Mouse (Mus musculus): ENCODE results near the gene Fos. TPM values are rescaled to one million over a fixed set of nuclear protein-coding genes. Genes with fewer than 3 reads are reported as not detected.

The Fos gene
- total RNA-seq, 1 experiment = 10.3 TPM

- TF ChIP-seq CHD2 (IDR thresholded peaks at IDR 0.05; ENCODE audit: low read depth, low read length) = no peak
- TF ChIP-seq HCFC1 (IDR thresholded peaks at IDR 0.05; ENCODE audit: borderline replicate concordance, insufficient read depth, low read length) = no peak
- no peak for TF ChIP-seq ZC3H11A (IDR thresholded peaks at IDR 0.05; ENCODE audit: borderline replicate concordance, low read depth, low read length)
- no peak for TF ChIP-seq ZNF384 (IDR thresholded peaks at IDR 0.05; ENCODE audit: low read depth, low read length)
- no peak for TF ChIP-seq MAFK (IDR thresholded peaks at IDR 0.05; ENCODE audit: insufficient read depth, low read depth, low read length)
- no peak overlapping the region for H3K9ac ChIP-seq (ENCODE audit: insufficient read depth, low read depth, low read length, poor library complexity, severe bottlenecking)
- no peaks in the 10 kb centered on the region for H3K36me3 ChIP-seq (ENCODE audit: control insufficient read depth, insufficient read depth, low read length, poor library complexity, severe bottlenecking)
- no peaks in the 10 kb centered on the region for H3K9me3 ChIP-seq (ENCODE audit: control insufficient read depth, insufficient read depth, low read depth, low read length)
- H3K4me3 ChIP-seq (ENCODE audit: insufficient read depth in 1 of 2, low read depth in 1 of 2, low read length in 2 of 2, poor library complexity in 1 of 2, severe bottlenecking in 1 of 2) = no peak overlapping the region
- in situ Hi-C loops (cut with MboI; ENCODE audit: low sequenced_read_pairs in 2 of 2, unreplicated experiment in 2 of 2) = no loop called here
- peaks cover 7 to 18% of the 10 kb centered on the region in 2 experiments for H3K4me1 ChIP-seq (ENCODE audit: control insufficient read depth in 2 of 2, insufficient read depth in 2 of 2, low read length in 2 of 2, poor library complexity in 1 of 2)
- no peak for DNase-seq (ENCODE audit: low read depth, low spot score)
- no peak overlapping the region for H3K27ac ChIP-seq (ENCODE audit: insufficient read depth, low read depth, low read length, poor library complexity, severe bottlenecking)
These were observed 43.7 kb upstream of the Fos start for GRCm38 (mm10) chr12:85429999-85430398.

GRCm38 (mm10) chr12:85430434-85430833 is 43.3 kb upstream of the Fos start:
- Histone ChIP-seq H3K4me3 (ENCODE audit: insufficient read depth in 1 of 2, low read depth in 1 of 2, low read length in 2 of 2, poor library complexity in 1 of 2, severe bottlenecking in 1 of 2) (no peak overlapping the region), H3K36me3 (ENCODE audit: control insufficient read depth, insufficient read depth, low read length, poor library complexity, severe bottlenecking) (no peaks in the 10 kb centered on the region), H3K27ac (ENCODE audit: insufficient read depth, low read depth, low read length, poor library complexity, severe bottlenecking) (no peak overlapping the region), H3K4me1 (ENCODE audit: control insufficient read depth in 2 of 2, insufficient read depth in 2 of 2, low read length in 2 of 2, poor library complexity in 1 of 2) (peaks cover 7 to 18% of the 10 kb centered on the region in 2 experiments), H3K9ac (ENCODE audit: insufficient read depth, low read depth, low read length, poor library complexity, severe bottlenecking) (no peak overlapping the region), H3K9me3 (ENCODE audit: control insufficient read depth, insufficient read depth, low read depth, low read length) (no peaks in the 10 kb centered on the region)
- DNase-seq (ENCODE audit: low read depth, low spot score) = no peak
- in situ Hi-C loops (cut with MboI; ENCODE audit: low sequenced_read_pairs in 2 of 2, unreplicated experiment in 2 of 2) = no loop called here
- TF ChIP-seq MAFK (IDR thresholded peaks at IDR 0.05; ENCODE audit: insufficient read depth, low read depth, low read length) = no peak
- TF ChIP-seq ZNF384 (IDR thresholded peaks at IDR 0.05; ENCODE audit: low read depth, low read length) = peak; percentile 77; the same call in 1 of the 2 replicates
- TF ChIP-seq ZC3H11A (IDR thresholded peaks at IDR 0.05; ENCODE audit: borderline replicate concordance, low read depth, low read length) = no peak
- TF ChIP-seq HCFC1 (IDR thresholded peaks at IDR 0.05; ENCODE audit: borderline replicate concordance, insufficient read depth, low read length) = no peak

GRCm38 (mm10) chr12:85433850-85434249 is 39.8 kb upstream of the Fos start:
- Histone ChIP-seq H3K4me1 (ENCODE audit: control insufficient read depth in 2 of 2, insufficient read depth in 2 of 2, low read length in 2 of 2, poor library complexity in 1 of 2) (peaks cover 7 to 11% of the 10 kb centered on the region in 2 experiments), H3K27ac (ENCODE audit: insufficient read depth, low read depth, low read length, poor library complexity, severe bottlenecking) (no peak overlapping the region), H3K36me3 (ENCODE audit: control insufficient read depth, insufficient read depth, low read length, poor library complexity, severe bottlenecking) (no peaks in the 10 kb centered on the region), H3K4me3 (ENCODE audit: insufficient read depth in 1 of 2, low read depth in 1 of 2, low read length in 2 of 2, poor library complexity in 1 of 2, severe bottlenecking in 1 of 2) (no peak overlapping the region), H3K9me3 (ENCODE audit: control insufficient read depth, insufficient read depth, low read depth, low read length) (no peaks in the 10 kb centered on the region), H3K9ac (ENCODE audit: insufficient read depth, low read depth, low read length, poor library complexity, severe bottlenecking) (no peak overlapping the region)
- TF ChIP-seq CHD2 (IDR thresholded peaks at IDR 0.05; ENCODE audit: low read depth, low read length) (no peak), ZNF384 (IDR thresholded peaks at IDR 0.05; ENCODE audit: low read depth, low read length) (no peak), ZC3H11A (IDR thresholded peaks at IDR 0.05; ENCODE audit: borderline replicate concordance, low read depth, low read length) (no peak), MAFK (IDR thresholded peaks at IDR 0.05; ENCODE audit: insufficient read depth, low read depth, low read length) (no peak), HCFC1 (IDR thresholded peaks at IDR 0.05; ENCODE audit: borderline replicate concordance, insufficient read depth, low read length) (no peak)
- in situ Hi-C loops (cut with MboI; ENCODE audit: low sequenced_read_pairs in 2 of 2, unreplicated experiment in 2 of 2) = no loop called here
- no peak for DNase-seq (ENCODE audit: low read depth, low spot score)

GRCm38 (mm10) chr12:85434526-85434925 is 39.2 kb upstream of the Fos start:
- H3K4me3 ChIP-seq (ENCODE audit: insufficient read depth in 1 of 2, low read depth in 1 of 2, low read length in 2 of 2, poor library complexity in 1 of 2, severe bottlenecking in 1 of 2) = no peak overlapping the region
- TF ChIP-seq HCFC1 (IDR thresholded peaks at IDR 0.05; ENCODE audit: borderline replicate concordance, insufficient read depth, low read length) (no peak), CHD2 (IDR thresholded peaks at IDR 0.05; ENCODE audit: low read depth, low read length) (no peak), MAFK (IDR thresholded peaks at IDR 0.05; ENCODE audit: insufficient read depth, low read depth, low read length) (no peak), ZC3H11A (IDR thresholded peaks at IDR 0.05; ENCODE audit: borderline replicate concordance, low read depth, low read length) (no peak), ZNF384 (IDR thresholded peaks at IDR 0.05; ENCODE audit: low read depth, low read length) (no peak)
- H3K9me3 ChIP-seq (ENCODE audit: control insufficient read depth, insufficient read depth, low read depth, low read length) = no peaks in the 10 kb centered on the region
- no peak overlapping the region for H3K27ac ChIP-seq (ENCODE audit: insufficient read depth, low read depth, low read length, poor library complexity, severe bottlenecking)
- DNase-seq (ENCODE audit: low read depth, low spot score) = no peak
- H3K4me1 ChIP-seq (ENCODE audit: control insufficient read depth in 2 of 2, insufficient read depth in 2 of 2, low read length in 2 of 2, poor library complexity in 1 of 2) = peaks cover 5 to 8% of the 10 kb centered on the region in 2 experiments
- H3K36me3 ChIP-seq (ENCODE audit: control insufficient read depth, insufficient read depth, low read length, poor library complexity, severe bottlenecking) = no peaks in the 10 kb centered on the region
- H3K9ac ChIP-seq (ENCODE audit: insufficient read depth, low read depth, low read length, poor library complexity, severe bottlenecking) = no peak overlapping the region
- in situ Hi-C loops (cut with MboI; ENCODE audit: low sequenced_read_pairs in 2 of 2, unreplicated experiment in 2 of 2) = no loop called here

Measured in ES-E14 (cell line).